Mouse (Mus musculus): Measurements from ENCODE around the gene Daxx. TPM values are rescaled to one million over a fixed set of nuclear protein-coding genes. Genes with fewer than 3 reads are reported as not detected.
"Not testable (repeated sequence)": the region's sequence is repeated elsewhere in the genome, so short reads cannot be mapped to it uniquely, and the experiment has no call there.

Daxx gene
- 62.9 and 67.8 TPM in 2 replicates for polyA plus RNA-seq (2015; fragmentation: Nextera tagmentation; extraction: Ambion mirVana)

GRCm38 (mm10) chr17:33909077-33909868 is at the start of gene Daxx:
Gene Daxx, plus strand, starts transcription at chr17:33909414.
- DNase-seq (ENCODE audit: low spot score): peak; percentile 99

- peak; percentile 83 for DNase-seq (ENCODE audit: low spot score)
Observed at GRCm38 (mm10) chr17:33865330-33866030, 43.7 kb upstream of the Daxx start.

- not testable (repeated sequence) for DNase-seq (ENCODE audit: low spot score)
Observed at GRCm38 (mm10) chr17:33873537-33873936, 35.7 kb upstream of the Daxx start, which contains the start of gene Gm7029. Gene Gm7029, plus strand, starts transcription at chr17:33873837.

- DNase-seq (ENCODE audit: low spot score): no peak
Observed at GRCm38 (mm10) chr17:33874411-33874810, 34.8 kb upstream of the Daxx start.

GRCm38 (mm10) chr17:33875797-33876196 is 33.4 kb upstream of the Daxx start:
- not testable (repeated sequence) for DNase-seq (ENCODE audit: low spot score)

- DNase-seq (ENCODE audit: low spot score): not testable (repeated sequence)
Observed at GRCm38 (mm10) chr17:33884320-33884719, 24.9 kb upstream of the Daxx start.

- not testable (repeated sequence) for DNase-seq (ENCODE audit: low spot score)
Observed at GRCm38 (mm10) chr17:33887802-33888201, 21.4 kb upstream of the Daxx start.

- DNase-seq (ENCODE audit: low spot score): not testable (repeated sequence)
Observed at GRCm38 (mm10) chr17:33888230-33888629, 21.0 kb upstream of the Daxx start.

- DNase-seq (ENCODE audit: low spot score): peak; percentile 2
Observed at GRCm38 (mm10) chr17:33889941-33890532, 19.2 kb upstream of the Daxx start.

- peak; percentile 100 for DNase-seq (ENCODE audit: low spot score)
Observed at GRCm38 (mm10) chr17:33890533-33891059, 18.6 kb upstream of the Daxx start, which contains the start of gene Kifc1. Gene Kifc1, minus strand, starts transcription at chr17:33890661.

GRCm38 (mm10) chr17:33891357-33891756 is 17.9 kb upstream of the Daxx start:
- no peak for DNase-seq (ENCODE audit: low spot score)

- not testable (repeated sequence) for DNase-seq (ENCODE audit: low spot score)
Observed at GRCm38 (mm10) chr17:33891892-33892291, 17.3 kb upstream of the Daxx start.

- DNase-seq (ENCODE audit: low spot score): no peak
Observed at GRCm38 (mm10) chr17:33892429-33892828, 16.8 kb upstream of the Daxx start.

- not testable (repeated sequence) for DNase-seq (ENCODE audit: low spot score)
Observed at GRCm38 (mm10) chr17:33893011-33893410, 16.2 kb upstream of the Daxx start.

GRCm38 (mm10) chr17:33897114-33897794 is 12.0 kb upstream of the Daxx start:
- peak; percentile 73 for DNase-seq (ENCODE audit: low spot score)

- DNase-seq (ENCODE audit: low spot score): not testable (repeated sequence)
Observed at GRCm38 (mm10) chr17:33898193-33898592, 11.0 kb upstream of the Daxx start.

GRCm38 (mm10) chr17:33899642-33900041 is 9.6 kb upstream of the Daxx start:
- no peak for DNase-seq (ENCODE audit: low spot score)

GRCm38 (mm10) chr17:33900281-33900988 is 8.8 kb upstream of the Daxx start:
- DNase-seq (ENCODE audit: low spot score): no peak

- no peak for DNase-seq (ENCODE audit: low spot score)
Observed at GRCm38 (mm10) chr17:33900989-33901314, 8.3 kb upstream of the Daxx start.

- no peak for DNase-seq (ENCODE audit: low spot score)
Observed at GRCm38 (mm10) chr17:33901653-33902052, 7.6 kb upstream of the Daxx start.
